Mouse (Mus musculus): ENCODE measurements around the gene Ubap2l. TPM values are rescaled to one million over a fixed set of nuclear protein-coding genes. Genes with fewer than 3 reads are reported as not detected.

The Ubap2l gene
- polyA plus RNA-seq (2015; fragmentation: Nextera tagmentation; extraction: Ambion mirVana): 72.2 and 91.6 TPM in 2 replicates

DNA sequence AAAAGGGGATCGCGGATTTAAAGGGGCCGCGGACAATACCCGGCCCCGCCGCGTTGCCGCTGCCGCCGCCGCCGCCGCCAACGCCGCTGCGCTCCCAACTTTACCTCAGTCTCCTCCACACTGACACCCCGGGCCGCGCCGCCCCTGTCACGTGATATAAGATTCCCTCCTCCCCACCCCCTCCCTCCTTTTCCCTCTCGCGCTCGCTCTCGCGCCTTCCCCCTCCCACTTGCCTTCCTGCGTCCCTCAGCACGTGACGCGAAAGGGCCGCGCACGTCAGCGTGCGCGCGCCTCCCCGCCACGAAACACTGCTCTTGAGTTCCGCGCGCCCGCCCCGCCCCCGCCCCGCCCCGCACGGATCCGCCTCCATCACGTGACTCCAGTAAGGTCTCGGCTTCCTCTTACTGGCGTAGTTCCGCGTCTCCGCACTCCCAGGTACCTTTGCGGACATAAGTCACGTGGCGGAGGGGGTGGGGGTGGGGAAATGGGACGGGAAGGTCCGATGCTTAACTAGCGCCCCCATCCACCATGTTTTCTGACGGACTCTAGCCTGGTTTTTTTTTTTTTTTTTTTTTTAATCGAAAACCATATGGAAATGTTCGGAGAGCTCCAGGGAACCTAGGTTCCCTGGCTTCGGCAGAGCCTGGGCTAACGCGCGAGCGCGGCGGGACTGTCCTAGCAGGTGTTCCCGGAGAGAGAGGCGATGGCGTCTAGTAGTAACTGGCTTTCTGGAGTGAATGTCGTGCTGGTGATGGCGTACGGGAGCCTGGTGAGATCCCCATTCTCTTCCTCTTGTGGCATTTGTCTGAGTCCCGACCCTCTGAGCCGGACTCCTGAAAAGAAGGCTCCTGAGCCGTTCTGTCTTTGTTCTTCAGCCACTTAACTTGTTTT lies at the start of gene Ubap2l:
TSS of gene Ubap2l (minus strand) at position 278 of the 891 bp plus-strand sequence.
- peak within 1 kb of the TSS; percentile 91 for H3K4me3 ChIP-seq (replicated peaks)
- peak within 1 kb of the TSS; percentile 87 for H3K4me2 ChIP-seq
- no peaks in the 10 kb centered on the region for H3K27me3 ChIP-seq
- H3K9me3 ChIP-seq (replicated peaks): no peaks in the 10 kb centered on the region
- H3K27ac ChIP-seq: peak within 1 kb of the TSS; percentile 96
- H3K9ac ChIP-seq: peak within 1 kb of the TSS; percentile 97
- H3K4me1 ChIP-seq (replicated peaks): peaks cover 41% of the 10 kb centered on the region
- H3K36me3 ChIP-seq: peaks cover 31% of the 10 kb centered on the region
- under 1% methylated on average over 80 of the region's 81 CpGs for WGBS (ENCODE audit: insufficient replicate concordance)
- peak; percentile 90 for DNase-seq
- peak; percentile 86 for ATAC-seq (ENCODE audit: low read depth)

GRCm38 (mm10) chr3:90101673-90102072 lies 49.2 kb upstream of the Ubap2l start:
- WGBS (ENCODE audit: insufficient replicate concordance): 74% methylated on average over 2 of the region's 2 CpGs
- Histone ChIP-seq H3K4me3 (replicated peaks) (no peak overlapping the region), H3K36me3 (peaks cover 33% of the 10 kb centered on the region), H3K9ac (no peak overlapping the region), H3K4me1 (replicated peaks) (no peaks in the 10 kb centered on the region), H3K4me2 (no peak overlapping the region), H3K27me3 (no peaks in the 10 kb centered on the region), H3K27ac (no peak overlapping the region), H3K9me3 (replicated peaks) (no peaks in the 10 kb centered on the region)
- ATAC-seq (ENCODE audit: low read depth) (no peak), DNase-seq (no peak)

DNA sequence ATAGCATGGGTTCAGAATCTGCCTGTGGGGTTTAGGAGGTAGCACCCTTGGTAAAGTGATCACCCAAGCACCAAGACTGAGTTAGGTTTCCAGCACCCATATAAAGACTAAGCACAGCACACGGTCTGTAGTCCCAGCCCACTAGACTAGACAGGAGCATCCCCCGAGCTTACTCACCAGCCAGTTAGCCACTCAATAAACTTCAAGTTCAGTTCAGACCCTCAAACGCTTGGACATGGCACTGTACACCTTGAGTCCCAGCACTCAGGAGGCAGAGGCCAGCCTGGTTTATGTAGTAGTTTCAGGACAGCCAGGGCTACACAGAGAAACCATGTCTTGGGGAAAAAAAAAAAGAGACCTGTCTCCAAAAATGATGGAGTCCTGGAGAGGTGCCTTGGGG lies 48.6 kb upstream of the Ubap2l start:
- Histone ChIP-seq H3K4me2 (no peak overlapping the region), H3K36me3 (peaks cover 38% of the 10 kb centered on the region), H3K27ac (no peak overlapping the region), H3K4me1 (replicated peaks) (no peaks in the 10 kb centered on the region), H3K9me3 (replicated peaks) (no peaks in the 10 kb centered on the region), H3K4me3 (replicated peaks) (no peak overlapping the region), H3K9ac (no peak overlapping the region), H3K27me3 (no peaks in the 10 kb centered on the region)
- ATAC-seq (ENCODE audit: low read depth) (no peak), DNase-seq (no peak)
- 73% methylated on average over 3 of the region's 3 CpGs for WGBS (ENCODE audit: insufficient replicate concordance)

DNA sequence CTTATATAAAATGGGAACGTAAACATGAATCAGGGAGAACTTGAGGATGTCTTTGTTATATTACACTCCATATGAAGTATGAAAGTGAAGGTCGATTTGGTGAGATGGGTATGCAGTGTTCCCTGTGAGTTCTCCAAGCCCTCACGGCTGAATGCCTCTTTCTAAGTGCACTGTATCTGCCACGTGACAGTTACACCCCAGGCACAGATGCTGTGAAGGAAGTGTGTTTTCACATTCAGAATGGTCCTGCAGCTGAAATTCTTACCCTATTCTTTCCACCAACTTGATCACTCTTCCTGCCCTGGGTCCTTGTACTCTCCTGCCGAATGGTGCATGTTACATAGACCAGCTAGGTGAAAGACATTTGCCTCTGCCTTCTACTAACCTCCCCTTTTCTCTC lies 45.5 kb upstream of the Ubap2l start:
- no peaks in the 10 kb centered on the region for H3K27me3 ChIP-seq
- no peaks in the 10 kb centered on the region for H3K9me3 ChIP-seq (replicated peaks)
- no peak for DNase-seq
- H3K27ac ChIP-seq: no peak overlapping the region
- no peak overlapping the region for H3K4me3 ChIP-seq (replicated peaks)
- peaks cover 8% of the 10 kb centered on the region; the same call in 1 of the 2 replicates for H3K4me1 ChIP-seq (replicated peaks)
- 74% methylated on average over 5 of the region's 5 CpGs for WGBS (ENCODE audit: insufficient replicate concordance)
- no peak for ATAC-seq (ENCODE audit: low read depth)
- no peak overlapping the region for H3K9ac ChIP-seq
- no peak overlapping the region for H3K4me2 ChIP-seq
- H3K36me3 ChIP-seq: peaks cover 66% of the 10 kb centered on the region

GRCm38 (mm10) chr3:90094453-90094852 lies 42.0 kb upstream of the Ubap2l start:
- H3K27me3 ChIP-seq: no peaks in the 10 kb centered on the region

GRCm38 (mm10) chr3:90090892-90091291 lies 38.5 kb upstream of the Ubap2l start:
- WGBS (ENCODE audit: insufficient replicate concordance): 66% methylated on average over 6 of the region's 6 CpGs
- peaks cover 97% of the 10 kb centered on the region for H3K36me3 ChIP-seq
- H3K27ac ChIP-seq: no peak overlapping the region
- no peak overlapping the region for H3K9ac ChIP-seq
- H3K4me1 ChIP-seq (replicated peaks): peaks cover 14% of the 10 kb centered on the region
- H3K4me2 ChIP-seq: no peak overlapping the region
- no peak for DNase-seq
- H3K9me3 ChIP-seq (replicated peaks): no peaks in the 10 kb centered on the region
- no peak overlapping the region for H3K4me3 ChIP-seq (replicated peaks)
- no peaks in the 10 kb centered on the region for H3K27me3 ChIP-seq
- ATAC-seq (ENCODE audit: low read depth): no peak

More at GRCm38 (mm10) chr3:90094453-90094852, 42.0 kb upstream of the Ubap2l start:
- no peak for ATAC-seq (ENCODE audit: low read depth)
- peaks cover 91% of the 10 kb centered on the region for H3K36me3 ChIP-seq
- WGBS (ENCODE audit: insufficient replicate concordance): 69% methylated on average over 3 of the region's 3 CpGs
- no peak overlapping the region for H3K4me3 ChIP-seq (replicated peaks)
- H3K9ac ChIP-seq: no peak overlapping the region
- DNase-seq: no peak
- no peaks in the 10 kb centered on the region for H3K9me3 ChIP-seq (replicated peaks)
- peaks cover 8% of the 10 kb centered on the region; the same call in 1 of the 2 replicates for H3K4me1 ChIP-seq (replicated peaks)
- no peak overlapping the region for H3K27ac ChIP-seq
- no peak overlapping the region for H3K4me2 ChIP-seq

DNA sequence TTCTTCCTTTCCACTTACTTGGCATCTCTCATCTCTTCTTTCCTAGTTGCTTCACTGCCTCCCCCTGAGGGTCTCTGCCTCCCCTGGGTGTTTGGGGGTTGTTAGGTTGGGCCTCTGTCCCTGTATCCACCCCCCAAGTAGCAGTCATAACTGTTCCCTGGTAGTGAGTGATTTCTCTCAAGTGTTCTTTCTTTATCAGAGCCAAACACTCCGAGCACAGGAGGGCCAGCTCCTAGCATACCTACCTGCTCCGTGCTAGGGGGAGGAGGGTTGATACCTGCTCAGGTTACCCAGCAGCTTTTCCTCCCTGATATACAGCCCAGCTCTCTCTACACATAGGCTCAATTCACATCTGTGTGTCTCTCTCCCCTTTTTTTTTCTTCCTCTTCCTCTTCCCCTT lies 36.2 kb upstream of the Ubap2l start:
- Histone ChIP-seq H3K4me1 (replicated peaks) (peaks cover 34% of the 10 kb centered on the region), H3K4me2 (no peak overlapping the region), H3K27me3 (no peaks in the 10 kb centered on the region), H3K27ac (no peak overlapping the region), H3K9me3 (replicated peaks) (no peaks in the 10 kb centered on the region), H3K9ac (no peak overlapping the region), H3K36me3 (peaks cover 76% of the 10 kb centered on the region), H3K4me3 (replicated peaks) (no peak overlapping the region)
- DNase-seq: no peak
- ATAC-seq (ENCODE audit: low read depth): no peak
- 78% methylated on average over 2 of the region's 2 CpGs for WGBS (ENCODE audit: insufficient replicate concordance)

GRCm38 (mm10) chr3:90086068-90086467 lies 33.6 kb upstream of the Ubap2l start:
- Histone ChIP-seq H3K9ac (no peak overlapping the region), H3K36me3 (peaks cover 52% of the 10 kb centered on the region), H3K4me1 (replicated peaks) (peaks cover 54% of the 10 kb centered on the region), H3K4me3 (replicated peaks) (no peak overlapping the region), H3K9me3 (replicated peaks) (no peaks in the 10 kb centered on the region), H3K27ac (no peak overlapping the region), H3K27me3 (no peaks in the 10 kb centered on the region), H3K4me2 (no peak overlapping the region)
- DNase-seq: no peak
- 37% methylated on average over 5 of the region's 5 CpGs for WGBS (ENCODE audit: insufficient replicate concordance)
- ATAC-seq (ENCODE audit: low read depth): no peak; the same call in 1 of the 2 replicates

DNA sequence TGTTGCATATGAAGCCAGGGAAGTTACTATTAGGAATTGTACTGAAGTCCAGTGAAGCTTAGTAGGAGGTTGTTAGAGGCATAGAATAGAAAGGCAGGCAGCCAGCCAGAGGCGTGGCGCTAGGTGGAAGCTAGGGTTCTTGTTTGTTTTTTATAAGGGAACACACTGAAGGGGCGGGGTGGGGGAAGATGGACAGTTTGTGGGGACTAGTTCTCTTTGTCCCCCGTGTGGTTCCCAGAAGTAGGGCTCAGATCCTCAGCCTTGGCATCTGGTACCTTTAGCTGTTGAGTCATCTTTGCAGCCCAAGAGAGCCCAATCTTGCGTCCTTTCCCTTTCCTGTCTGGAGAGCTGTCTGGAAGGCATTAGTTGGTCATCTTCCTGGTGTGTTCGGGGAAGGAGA lies 32.9 kb upstream of the Ubap2l start:
- no peak for DNase-seq
- 54% methylated on average over 6 of the region's 6 CpGs for WGBS (ENCODE audit: insufficient replicate concordance)
- Histone ChIP-seq H3K4me2 (no peak overlapping the region), H3K4me1 (replicated peaks) (peaks cover 62% of the 10 kb centered on the region), H3K9ac (no peak overlapping the region), H3K27ac (no peak overlapping the region), H3K4me3 (replicated peaks) (no peak overlapping the region), H3K9me3 (replicated peaks) (no peaks in the 10 kb centered on the region), H3K27me3 (no peaks in the 10 kb centered on the region), H3K36me3 (peaks cover 44% of the 10 kb centered on the region)
- no peak for ATAC-seq (ENCODE audit: low read depth)

GRCm38 (mm10) chr3:90084790-90085189 lies 32.4 kb upstream of the Ubap2l start:
- H3K9ac ChIP-seq: no peak overlapping the region
- H3K27me3 ChIP-seq: no peaks in the 10 kb centered on the region
- WGBS (ENCODE audit: insufficient replicate concordance): 70% methylated on average over 4 of the region's 4 CpGs
- DNase-seq (no peak), ATAC-seq (ENCODE audit: low read depth) (no peak)
- H3K4me3 ChIP-seq (replicated peaks): no peak overlapping the region
- H3K27ac ChIP-seq: no peak overlapping the region
- no peaks in the 10 kb centered on the region for H3K9me3 ChIP-seq (replicated peaks)
- H3K4me1 ChIP-seq (replicated peaks): peaks cover 64% of the 10 kb centered on the region
- H3K36me3 ChIP-seq: peaks cover 39% of the 10 kb centered on the region
- H3K4me2 ChIP-seq: 0 out of 2 replicates have a peak overlapping the region, but pooled peaks have one; percentile 2

DNA sequence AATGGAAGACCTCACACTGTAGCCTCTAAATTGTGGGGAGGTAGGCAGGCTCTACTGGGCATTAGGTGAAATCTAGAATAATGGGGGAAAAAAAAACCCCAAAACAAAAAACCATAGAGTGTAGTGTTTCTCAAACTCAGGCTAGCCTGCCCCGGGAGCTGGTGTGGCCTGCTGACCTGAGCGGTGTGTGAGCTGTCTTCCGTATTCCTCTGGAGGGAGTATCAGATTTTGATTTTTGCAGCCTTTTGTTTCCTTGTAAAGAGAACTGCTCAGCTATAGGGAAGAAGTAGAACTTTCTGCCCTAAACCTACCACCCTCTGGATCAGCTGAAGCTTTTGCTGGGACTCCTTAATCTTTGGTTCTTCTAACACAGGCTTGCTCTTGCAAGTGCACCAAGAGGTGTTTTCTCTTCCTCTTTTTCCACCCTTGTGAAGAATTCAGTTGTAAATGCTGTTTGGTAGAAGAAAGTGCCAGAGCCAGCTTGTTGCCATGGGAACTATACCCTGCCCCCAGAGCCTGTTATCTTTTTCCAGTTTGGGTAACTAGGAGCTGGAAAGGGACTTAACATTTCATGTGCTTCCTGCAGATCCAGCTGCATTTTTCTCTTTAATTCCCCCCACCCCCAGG lies 31.4 kb upstream of the Ubap2l start:
- Histone ChIP-seq H3K4me3 (replicated peaks) (peak overlapping the region; percentile 93; the same call in 1 of the 2 replicates), H3K27ac (peak overlapping the region; percentile 80), H3K36me3 (peaks cover 29% of the 10 kb centered on the region), H3K4me2 (peak overlapping the region; percentile 95), H3K4me1 (replicated peaks) (peaks cover 68% of the 10 kb centered on the region), H3K9me3 (replicated peaks) (no peaks in the 10 kb centered on the region), H3K27me3 (no peaks in the 10 kb centered on the region), H3K9ac (peak overlapping the region; percentile 18)
- no peak for ATAC-seq (ENCODE audit: low read depth)
- DNase-seq: no peak
- WGBS (ENCODE audit: insufficient replicate concordance): 39% methylated on average over 3 of the region's 3 CpGs

Measured in liver, embryonic 13.5 days (tissue).